Mouse (Mus musculus) neural tube, embryonic 11.5 days (tissue): ENCODE data around the gene Pcsk6. TPM values are rescaled to one million over a fixed set of nuclear protein-coding genes. Genes with fewer than 3 reads are reported as not detected.
"Not testable (repeated sequence)": the region's sequence is repeated elsewhere in the genome, so short reads cannot be mapped to it uniquely, and the experiment has no call there.

ENCODE experiments used
- ATAC-seq: fragments of 200-750 bp; cut with Nextera tagmentation; 2 replicates; pipeline ENCODE4 v1.8.0; 2017; ENCODE audit warnings: moderate number of reproducible peaks, mild to moderate bottlenecking, moderate TSS enrichment, moderate library complexity; ENCODE audit not compliant: insufficient read depth, low FRiP score, low TSS enrichment
- DNase-seq: peaks from one replicate; pipeline ENCODE4 v3.0.0-alpha.2; 2015; ENCODE audit warnings: low spot score
- H3K27ac ChIP-seq: fragments of 300-500 bp; sonication (generic); 2 replicates; pipeline ENCODE4 v1.5.1; 2014; ENCODE audit warnings: low read depth, mild to moderate bottlenecking, low read length
- H3K27me3 ChIP-seq: fragments of 300-500 bp; sonication (generic); 2 replicates; pipeline ENCODE4 v1.6.1; 2014; ENCODE audit warnings: mild to moderate bottlenecking, low read length, mixed read lengths; ENCODE audit not compliant: control insufficient read depth, insufficient read depth
- H3K36me3 ChIP-seq: fragments of 300-500 bp; sonication (generic); 2 replicates; pipeline ENCODE4 v1.6.1; 2014; ENCODE audit warnings: mild to moderate bottlenecking, low read length, moderate library complexity, mixed read lengths; ENCODE audit not compliant: control insufficient read depth, insufficient read depth
- H3K4me1 ChIP-seq: fragments of 300-500 bp; sonication (generic); 2 replicates; pipeline ENCODE4 v1.6.1; 2014; ENCODE audit warnings: low read length, mixed read lengths; ENCODE audit not compliant: control insufficient read depth, insufficient read depth
- H3K4me2 ChIP-seq: fragments of 300-500 bp; sonication (generic); 2 replicates; pipeline ENCODE4 v1.6.1; 2014; ENCODE audit warnings: low read depth, mild to moderate bottlenecking, moderate library complexity
- H3K4me3 ChIP-seq: fragments of 300-500 bp; sonication (generic); 2 replicates; pipeline ENCODE4 v1.5.1; 2014; ENCODE audit warnings: low read depth, low read length
- H3K9ac ChIP-seq: fragments of 300-500 bp; sonication (generic); 2 replicates; pipeline ENCODE4 v1.6.1; 2014; ENCODE audit warnings: mild to moderate bottlenecking, low read length
- H3K9me3 ChIP-seq: fragments of 300-500 bp; sonication (generic); 2 replicates; pipeline ENCODE4 v1.6.1; 2016; ENCODE audit warnings: low read length; ENCODE audit not compliant: control insufficient read depth
- WGBS: fragments of 180-500 bp; shearing (Covaris S2); extraction: QIAGEN DNeasy Blood & Tissue Kit; methylation state at CpG from one replicate; pipeline ENCODE4 v1.1.7; 2014; 5-methylcytosine and 5-hydroxymethylcytosine counted together
- polyA plus RNA-seq: library from polyadenylated mRNA; unstranded; fragments of >200 nt; fragmentation: Nextera tagmentation; extraction: Ambion mirVana; gene quantifications from 2 replicates; pipeline ENCODE4 v1.2.1, GENCODE M21; 2014

Pcsk6 gene
- polyA plus RNA-seq: 2.7 and 3.5 TPM in 2 replicates

GRCm38 (mm10) chr7:65861591-65862472, at the start of gene Pcsk6:
Gene Pcsk6 (plus strand): TSS chr7:65861734.
- Histone ChIP-seq H3K4me3 (peak within 1 kb of the TSS; percentile 63), H3K4me2 (peak within 1 kb of the TSS; percentile 98), H3K27ac (no peak within 1 kb of the TSS), H3K9me3 (no peaks in the 10 kb centered on the region), H3K4me1 (peaks cover 4% of the 10 kb centered on the region; the same call in 1 of the 2 replicates), H3K36me3 (no peaks in the 10 kb centered on the region), H3K27me3 (peaks cover 32% of the 10 kb centered on the region), H3K9ac (peak within 1 kb of the TSS; percentile 63)
- WGBS: under 1% methylated on average over 93 of the region's 111 CpGs
- DNase-seq: peak; percentile 71
- peak; percentile 76 for ATAC-seq

GRCm38 (mm10) chr7:65813611-65814212, 47.8 kb upstream of the Pcsk6 start:
- H3K9me3 ChIP-seq: no peaks in the 10 kb centered on the region
- WGBS: 85% methylated on average over 8 of the region's 8 CpGs
- H3K4me2 ChIP-seq: no peak overlapping the region
- no peaks in the 10 kb centered on the region for H3K4me1 ChIP-seq
- no peak overlapping the region for H3K27ac ChIP-seq
- no peaks in the 10 kb centered on the region for H3K36me3 ChIP-seq
- no peak overlapping the region for H3K9ac ChIP-seq
- no peak for DNase-seq
- ATAC-seq: no peak
- no peaks in the 10 kb centered on the region for H3K27me3 ChIP-seq
- H3K4me3 ChIP-seq: no peak overlapping the region

GRCm38 (mm10) chr7:65817564-65817963, 44.0 kb upstream of the Pcsk6 start:
- no peaks in the 10 kb centered on the region for H3K36me3 ChIP-seq
- ATAC-seq: no peak
- H3K27me3 ChIP-seq: no peaks in the 10 kb centered on the region
- H3K9ac ChIP-seq: no peak overlapping the region
- no peaks in the 10 kb centered on the region; the same call in 1 of the 2 replicates for H3K4me1 ChIP-seq
- DNase-seq: no peak
- H3K27ac ChIP-seq: no peak overlapping the region
- 96% methylated on average over 8 of the region's 8 CpGs for WGBS
- no peaks in the 10 kb centered on the region for H3K9me3 ChIP-seq
- no peak overlapping the region for H3K4me3 ChIP-seq
- no peak overlapping the region for H3K4me2 ChIP-seq

- 29% methylated on average over 8 of the region's 8 CpGs for WGBS
- no peak overlapping the region for H3K4me3 ChIP-seq
- no peak overlapping the region for H3K9ac ChIP-seq
- no peaks in the 10 kb centered on the region for H3K36me3 ChIP-seq
- ATAC-seq (no peak), DNase-seq (peak; percentile 19)
- no peaks in the 10 kb centered on the region; the same call in 1 of the 2 replicates for H3K4me1 ChIP-seq
- H3K27me3 ChIP-seq: no peaks in the 10 kb centered on the region
- no peak overlapping the region for H3K27ac ChIP-seq
- H3K4me2 ChIP-seq: no peak overlapping the region
- H3K9me3 ChIP-seq: no peaks in the 10 kb centered on the region
These were observed 41.1 kb upstream of the Pcsk6 start for GRCm38 (mm10) chr7:65820391-65820790.

- not testable (repeated sequence) for ATAC-seq, H3K4me2 ChIP-seq, DNase-seq, H3K4me1 ChIP-seq, H3K4me3 ChIP-seq, H3K9ac ChIP-seq, H3K27me3 ChIP-seq, H3K9me3 ChIP-seq, H3K27ac ChIP-seq, H3K36me3 ChIP-seq
- 75% methylated on average over 4 of the region's 4 CpGs for WGBS
These were observed 39.6 kb upstream of the Pcsk6 start for GRCm38 (mm10) chr7:65821901-65822300.

GRCm38 (mm10) chr7:65822506-65823119, 38.9 kb upstream of the Pcsk6 start:
- H3K9me3 ChIP-seq: no peaks in the 10 kb centered on the region
- no peaks in the 10 kb centered on the region; the same call in 1 of the 2 replicates for H3K4me1 ChIP-seq
- DNase-seq (no peak), ATAC-seq (no peak)
- no peak overlapping the region for H3K4me3 ChIP-seq
- no peak overlapping the region for H3K9ac ChIP-seq
- 81% methylated on average over 2 of the region's 2 CpGs for WGBS
- no peaks in the 10 kb centered on the region for H3K27me3 ChIP-seq
- no peak overlapping the region for H3K4me2 ChIP-seq
- no peak overlapping the region for H3K27ac ChIP-seq
- H3K36me3 ChIP-seq: no peaks in the 10 kb centered on the region

GRCm38 (mm10) chr7:65839756-65840155, 21.8 kb upstream of the Pcsk6 start:
- DNase-seq: no peak
- H3K27me3 ChIP-seq: no peaks in the 10 kb centered on the region
- no peak for ATAC-seq
- no peak overlapping the region for H3K27ac ChIP-seq
- 93% methylated on average over 3 of the region's 3 CpGs for WGBS
- no peak overlapping the region for H3K4me3 ChIP-seq
- H3K9me3 ChIP-seq: no peaks in the 10 kb centered on the region
- no peak overlapping the region for H3K9ac ChIP-seq
- H3K4me1 ChIP-seq: no peaks in the 10 kb centered on the region
- H3K36me3 ChIP-seq: no peaks in the 10 kb centered on the region
- no peak overlapping the region for H3K4me2 ChIP-seq

GRCm38 (mm10) chr7:65843210-65843609, 18.3 kb upstream of the Pcsk6 start:
- 34% methylated on average over 2 of the region's 2 CpGs for WGBS
- Histone ChIP-seq H3K36me3 (no peaks in the 10 kb centered on the region), H3K4me3 (no peak overlapping the region), H3K9ac (no peak overlapping the region), H3K27ac (no peak overlapping the region), H3K9me3 (no peaks in the 10 kb centered on the region), H3K4me2 (no peak overlapping the region), H3K4me1 (no peaks in the 10 kb centered on the region), H3K27me3 (no peaks in the 10 kb centered on the region)
- ATAC-seq (no peak), DNase-seq (no peak)
